Mouse (Mus musculus) cortical plate, adult 2 months (tissue): ENCODE data around the gene 5430419D17Rik. TPM values are rescaled to one million over a fixed set of nuclear protein-coding genes. Genes with fewer than 3 reads are reported as not detected.

Experiments
- H3K27ac ChIP-seq: fragments of 200-500 bp; 2 replicates; pipeline ENCODE4 v1.5.1; 2012; ENCODE audit warnings: low read length, control low read depth, inconsistent platforms; ENCODE audit not compliant: insufficient read depth
- H3K4me1 ChIP-seq: fragments of 200-500 bp; 2 replicates; pipeline ENCODE4 v1.6.1; 2011; ENCODE audit warnings: low read length; ENCODE audit not compliant: control insufficient read depth, insufficient read depth
- H3K4me3 ChIP-seq: fragments of 200-500 bp; 2 replicates; pipeline ENCODE4 v1.5.1; 2011; ENCODE audit warnings: mild to moderate bottlenecking, low read length, control low read depth; ENCODE audit not compliant: insufficient read depth
- CTCF ChIP-seq: fragments of 200-500 bp; IDR thresholded peaks from 2 replicates; pipeline ENCODE4 v1.5.1; 2011; ENCODE audit warnings: mild to moderate bottlenecking, control low read depth, low read length; ENCODE audit not compliant: insufficient read depth; ENCODE audit errors: extremely low read depth
- POLR2A ChIP-seq: fragments of 200-500 bp; IDR thresholded peaks from 2 replicates; pipeline ENCODE4 v1.6.1; 2011; ENCODE audit warnings: mild to moderate bottlenecking, low read length, control low read depth; ENCODE audit not compliant: insufficient read depth; ENCODE audit errors: extremely low read depth
- polyA plus RNA-seq: library from polyadenylated mRNA; depleted of rRNA; stranded (reverse); fragments of >200 nt; gene quantifications from 2 replicates; pipeline ENCODE4 v1.2.3, GENCODE M21; 2012

Gene 5430419D17Rik
- polyA plus RNA-seq, 1 experiment: 0.04 TPM

GRCm38 (mm10) chr7:131184339-131184738, 10.1 kb downstream of the 5430419D17Rik start:
- H3K27ac ChIP-seq: no peak overlapping the region
- H3K4me3 ChIP-seq: no peak overlapping the region
- TF ChIP-seq CTCF: no peak
- TF ChIP-seq POLR2A: no peak
- peaks cover 2% of the 10 kb centered on the region; the same call in 1 of the 2 replicates for H3K4me1 ChIP-seq

- peaks cover 2% of the 10 kb centered on the region; the same call in 1 of the 2 replicates for H3K4me1 ChIP-seq
- H3K4me3 ChIP-seq: no peak overlapping the region
- H3K27ac ChIP-seq: no peak overlapping the region
- TF ChIP-seq CTCF (no peak), POLR2A (no peak)
Observed at GRCm38 (mm10) chr7:131187047-131187446, 12.8 kb downstream of the 5430419D17Rik start.

- Histone ChIP-seq H3K4me1 (peaks cover 2% of the 10 kb centered on the region; the same call in 1 of the 2 replicates), H3K27ac (no peak overlapping the region), H3K4me3 (no peak overlapping the region)
- TF ChIP-seq CTCF (no peak), POLR2A (no peak)
Observed at GRCm38 (mm10) chr7:131187996-131188395, 13.8 kb downstream of the 5430419D17Rik start.

DNA sequence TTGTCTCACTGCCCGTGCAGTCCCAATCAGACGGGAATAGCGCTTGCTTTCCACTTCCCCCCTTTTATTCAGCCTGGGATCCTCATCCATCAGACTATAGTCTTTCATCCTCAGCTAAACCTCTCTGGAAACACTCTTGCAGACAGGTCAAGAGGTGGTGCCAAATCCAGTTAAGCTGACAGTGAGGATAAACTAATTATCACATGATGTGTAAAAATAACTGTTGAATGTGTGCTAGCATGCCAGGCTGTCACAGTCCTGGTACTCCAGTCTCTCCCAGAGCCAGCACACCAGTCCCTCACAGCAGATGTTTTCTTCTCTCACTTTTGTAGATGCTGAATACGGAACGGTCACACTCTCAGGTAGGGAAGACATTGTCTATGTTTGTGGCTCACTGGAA, 48.9 kb downstream of the 5430419D17Rik start:
- Histone ChIP-seq H3K4me3 (no peak overlapping the region), H3K27ac (no peak overlapping the region), H3K4me1 (no peaks in the 10 kb centered on the region)
- TF ChIP-seq POLR2A (no peak), CTCF (no peak)

- Histone ChIP-seq H3K27ac (no peak overlapping the region), H3K4me3 (no peak overlapping the region), H3K4me1 (no peaks in the 10 kb centered on the region)
- TF ChIP-seq POLR2A (no peak), CTCF (no peak)
Observed at GRCm38 (mm10) chr7:131236091-131236490, 61.9 kb downstream of the 5430419D17Rik start.

DNA sequence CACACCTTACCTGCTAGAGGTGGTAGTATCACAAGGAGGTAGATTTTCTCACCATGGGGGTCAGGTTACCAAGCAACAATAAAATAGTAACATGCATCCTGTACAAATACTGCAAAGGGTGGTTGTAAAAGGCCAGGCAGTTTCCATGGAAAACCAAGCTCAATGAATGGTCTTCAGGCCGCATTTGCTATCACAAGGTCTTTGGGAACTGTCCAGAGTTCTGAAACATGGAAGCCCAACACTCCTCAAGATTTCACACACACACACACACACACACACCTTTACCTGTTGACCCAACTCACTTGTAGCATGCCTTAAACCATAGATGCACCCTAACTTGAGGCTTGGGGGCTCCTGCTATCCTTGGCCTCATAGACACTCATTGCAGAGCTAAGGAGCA, 70.8 kb downstream of the 5430419D17Rik start:
- H3K27ac ChIP-seq: no peak overlapping the region
- TF ChIP-seq CTCF (no peak), POLR2A (no peak)
- H3K4me1 ChIP-seq: no peaks in the 10 kb centered on the region
- H3K4me3 ChIP-seq: no peak overlapping the region

DNA sequence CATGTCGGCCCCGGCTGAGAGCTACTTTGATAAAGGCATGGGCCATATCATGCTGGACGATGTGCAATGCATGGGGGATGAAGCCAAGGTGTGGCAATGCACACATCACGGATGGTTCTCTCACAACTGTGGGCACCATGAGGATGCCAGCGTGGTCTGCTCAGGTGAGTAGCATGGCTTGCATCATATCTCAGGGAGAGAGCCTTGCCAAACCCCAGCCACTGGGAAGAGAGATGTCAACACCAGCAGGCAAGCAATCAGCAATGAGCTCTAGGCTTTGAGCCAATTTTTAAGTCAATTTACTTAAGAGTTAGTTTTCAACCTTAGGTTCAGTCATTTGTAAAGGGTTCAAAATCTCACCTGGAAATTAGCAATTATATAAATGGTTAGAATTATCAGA, 82.6 kb downstream of the 5430419D17Rik start:
- no peaks in the 10 kb centered on the region for H3K4me1 ChIP-seq
- TF ChIP-seq POLR2A (no peak), CTCF (no peak)
- no peak overlapping the region for H3K4me3 ChIP-seq
- no peak overlapping the region for H3K27ac ChIP-seq

GRCm38 (mm10) chr7:131257309-131257708, 83.1 kb downstream of the 5430419D17Rik start:
- no peak overlapping the region for H3K27ac ChIP-seq
- no peak overlapping the region for H3K4me3 ChIP-seq
- no peaks in the 10 kb centered on the region for H3K4me1 ChIP-seq
- TF ChIP-seq POLR2A (no peak), CTCF (no peak)

DNA sequence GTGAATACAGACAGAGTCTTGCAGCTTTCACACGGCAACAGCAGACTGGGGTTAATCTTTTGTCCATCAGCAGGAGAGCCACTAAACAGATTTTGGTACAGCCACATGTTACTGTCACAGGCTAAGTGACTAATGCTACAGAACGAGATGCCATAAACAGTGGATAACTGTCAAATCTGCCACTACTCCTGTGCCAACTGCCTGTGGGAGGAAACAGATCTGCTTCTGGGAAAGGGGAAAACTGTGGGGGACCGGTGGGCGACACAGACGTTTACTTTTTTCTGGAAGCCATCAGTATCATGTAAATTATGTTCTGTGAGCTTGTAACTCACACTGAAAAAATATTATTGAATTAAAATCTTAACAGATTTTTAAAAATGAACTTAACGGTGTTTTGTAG, 86.7 kb downstream of the 5430419D17Rik start:
- no peak for TF ChIP-seq POLR2A
- TF ChIP-seq CTCF: no peak
- Histone ChIP-seq H3K27ac (no peak overlapping the region), H3K4me3 (no peak overlapping the region), H3K4me1 (no peaks in the 10 kb centered on the region)

DNA sequence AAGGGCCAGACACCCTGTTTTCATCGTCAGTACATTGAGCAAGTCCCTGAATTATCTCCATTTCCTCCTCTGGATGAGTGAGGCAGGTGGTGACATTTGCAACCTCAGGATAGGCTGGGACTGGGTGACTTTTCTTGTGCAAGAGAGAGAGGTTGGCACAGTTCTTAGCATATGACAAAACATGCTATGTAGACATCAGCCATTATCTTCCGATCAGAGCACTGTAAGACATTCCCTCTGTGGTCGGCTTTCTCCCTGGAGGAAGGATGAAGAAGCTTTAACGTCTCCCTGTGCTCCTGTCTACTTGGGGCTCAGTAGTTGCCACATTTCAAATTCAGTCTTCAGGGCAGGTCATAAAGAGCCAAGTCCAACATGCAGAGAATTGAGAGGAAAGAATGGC, 90.0 kb downstream of the 5430419D17Rik start:
- Histone ChIP-seq H3K27ac (no peak overlapping the region), H3K4me1 (no peaks in the 10 kb centered on the region), H3K4me3 (no peak overlapping the region)
- TF ChIP-seq CTCF (no peak), POLR2A (no peak)

- Histone ChIP-seq H3K4me3 (no peak overlapping the region), H3K4me1 (no peaks in the 10 kb centered on the region), H3K27ac (no peak overlapping the region)
- TF ChIP-seq CTCF (no peak), POLR2A (no peak)
Observed at GRCm38 (mm10) chr7:131265851-131266250, 91.6 kb downstream of the 5430419D17Rik start.
